Mouse (Mus musculus) embryonic facial prominence, embryonic 15.5 days (tissue): ENCODE results near the gene Tgfb1i1. TPM values are rescaled to one million over a fixed set of nuclear protein-coding genes. Genes with fewer than 3 reads are reported as not detected.

Experiments used
- microRNA-seq: library from miRNA; unstranded; fragments of <30 nt; microRNA quantifications from one replicate; pipeline ENCODE4, GENCODE M21; 2016; ENCODE audit warnings: borderline number of aligned reads
- polyA plus RNA-seq: library from polyadenylated mRNA; unstranded; fragments of >200 nt; fragmentation: Nextera tagmentation; extraction: Ambion mirVana; gene quantifications from 2 replicates; pipeline ENCODE4 v1.2.1, GENCODE M21; 2015

The Tgfb1i1 gene
- polyA plus RNA-seq, 1 experiment from 2014 or later, result 86.5 TPM

Small RNA genes within 50 kb of the gene (microRNA-seq; reads per million reads assigned to microRNA genes)
- not detected for gene Mir3103

Other genes with a start within 250 kb of the Tgfb1i1 start
- gene Trim72, start 242.9 kb upstream of the Tgfb1i1 start, polyA plus RNA-seq, result 3.6 and 5.2 TPM in 2 replicates
- 1.6 and 1.8 TPM in 2 replicates for gene Itgam, start 184.2 kb upstream of the Tgfb1i1 start, polyA plus RNA-seq
- not detected in 2 replicates for gene Gm49368, start 184.1 kb upstream of the Tgfb1i1 start, polyA plus RNA-seq
- 0.14 and 0.19 TPM in 2 replicates for gene Itgax, start 117.3 kb upstream of the Tgfb1i1 start, polyA plus RNA-seq
- not detected in 2 replicates for gene Itgad, start 92.4 kb upstream of the Tgfb1i1 start, polyA plus RNA-seq
- gene Cox6a2, start 40.4 kb upstream of the Tgfb1i1 start, polyA plus RNA-seq, result 51.6 and 67.7 TPM in 2 replicates
- gene Armc5, start 9.5 kb upstream of the Tgfb1i1 start, polyA plus RNA-seq, result 19.4 and 19.6 TPM in 2 replicates
- gene 9130023H24Rik, start 8.8 kb upstream of the Tgfb1i1 start, polyA plus RNA-seq, result 7.8 and 9.1 TPM in 2 replicates
- gene Slc5a2, start 18.8 kb downstream of the Tgfb1i1 start, polyA plus RNA-seq, result not detected in 2 replicates
- 26.6 and 27.0 TPM in 2 replicates for gene BC017158, start 51.4 kb downstream of the Tgfb1i1 start, polyA plus RNA-seq
- 14.0 and 14.8 TPM in 2 replicates for gene Rgs10, start 171.9 kb downstream of the Tgfb1i1 start, polyA plus RNA-seq
- gene Tial1, start 214.9 kb downstream of the Tgfb1i1 start, polyA plus RNA-seq, result 28.5 and 30.4 TPM in 2 replicates